8 mouse cellular contexts compared by ENCODE assay signal in the genomic region with DNA sequence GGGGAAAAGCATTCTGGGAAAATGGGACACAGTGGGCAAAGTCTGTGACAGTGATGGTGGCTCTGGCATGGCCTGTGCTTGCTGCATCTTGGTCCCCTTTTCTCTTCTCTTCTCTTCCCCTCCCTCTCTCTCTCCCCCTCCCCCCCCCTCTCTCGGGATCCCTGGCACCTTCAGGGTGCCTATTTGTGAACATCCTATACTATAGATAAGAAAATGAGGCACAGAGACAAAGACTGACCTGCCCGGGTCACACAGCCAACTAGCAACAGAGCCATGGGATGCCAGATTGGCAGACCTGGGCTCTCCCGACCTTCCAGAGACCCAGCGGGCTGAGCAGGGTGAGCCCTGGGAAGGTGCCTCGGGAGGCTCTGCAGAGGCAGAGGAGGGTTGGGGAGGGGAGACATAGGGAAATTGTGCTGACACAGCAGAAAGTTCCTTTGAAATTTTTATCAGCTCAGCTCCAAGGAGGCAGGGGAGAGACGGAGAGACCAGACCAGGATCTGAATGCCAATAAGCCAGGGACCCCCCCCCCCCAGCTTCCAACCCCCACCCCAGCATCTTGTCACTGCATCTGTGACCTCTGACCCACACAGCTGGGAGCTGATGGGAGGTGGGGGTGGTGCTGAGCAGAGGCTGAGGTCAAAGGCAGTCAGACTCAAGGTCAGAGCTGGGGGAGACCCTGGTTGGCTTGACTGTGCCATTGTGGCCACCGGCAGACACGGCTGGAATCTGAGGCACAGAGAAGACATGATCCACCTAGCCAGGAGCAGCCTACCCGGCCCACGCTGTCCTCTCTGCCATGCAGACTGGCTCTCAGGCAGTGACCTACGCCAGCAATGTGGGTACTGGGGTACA. TPM values are rescaled to one million over a fixed set of nuclear protein-coding genes. Genes with fewer than 3 reads are reported as not detected.
DNase-seq lines count a peak whose midpoint lies in the region; ATAC-seq and TF ChIP-seq lines count a peak whose summit lies in the region.

No protein-coding gene starts in this region.

- H3K4me2 ChIP-seq in heart, embryonic 16.5 days (ENCODE audit: low read depth, low read length): no peak overlapping the region
- H3K4me2 ChIP-seq in stomach, embryonic 16.5 days (ENCODE audit: low read depth, low read length): no peak overlapping the region

- H3K27me3 ChIP-seq in testis, adult 2 months (ENCODE audit: control insufficient read depth, insufficient read depth, low read length): no peaks in the 10 kb centered on the region
- no peaks in the 10 kb centered on the region for H3K27me3 ChIP-seq in heart, embryonic 16.5 days (ENCODE audit: control insufficient read depth, insufficient read depth, low read length)
- H3K27me3 ChIP-seq in stomach, embryonic 16.5 days (ENCODE audit: control insufficient read depth, insufficient read depth, low read length): no peaks in the 10 kb centered on the region

- peak overlapping the region; percentile 78 for H3K4me3 ChIP-seq in testis, adult 2 months (ENCODE audit: control insufficient read depth, low read depth, low read length)
- H3K4me3 ChIP-seq in heart, embryonic 16.5 days (ENCODE audit: low read length): no peak overlapping the region
- no peak overlapping the region for H3K4me3 ChIP-seq in stomach, embryonic 16.5 days (replicated peaks; ENCODE audit: low read length)

- H3K36me3 ChIP-seq in testis, adult 2 months (ENCODE audit: control insufficient read depth, insufficient read depth, low read length): no peaks in the 10 kb centered on the region
- H3K36me3 ChIP-seq in heart, embryonic 16.5 days (ENCODE audit: control insufficient read depth, insufficient read depth): peaks cover 7% of the 10 kb centered on the region
- no peaks in the 10 kb centered on the region; the same call in 1 of the 2 replicates for H3K36me3 ChIP-seq in stomach, embryonic 16.5 days (ENCODE audit: control insufficient read depth, insufficient read depth, low read length)

- 47% methylated on average over 11 of the region's 11 CpGs for WGBS in heart, embryonic 16.5 days
- WGBS in stomach, embryonic 16.5 days: 59% methylated on average over 11 of the region's 11 CpGs

- H3K4me1 ChIP-seq in testis, adult 2 months (ENCODE audit: control insufficient read depth, insufficient read depth, low read length): peaks cover 33% of the 10 kb centered on the region
- H3K4me1 ChIP-seq in heart, embryonic 16.5 days (ENCODE audit: control insufficient read depth, insufficient read depth, low read length): peaks cover 57% of the 10 kb centered on the region
- peaks cover 51% of the 10 kb centered on the region for H3K4me1 ChIP-seq in stomach, embryonic 16.5 days (ENCODE audit: control insufficient read depth, insufficient read depth, low read length)

- no peak for TF ChIP-seq CTCF in testis, adult 2 months (IDR thresholded peaks at IDR 0.05; ENCODE audit: control insufficient read depth, insufficient read depth, insufficient replicate concordance, low read depth, low read length)

- TF ChIP-seq POLR2A in testis, adult 2 months (IDR thresholded peaks at IDR 0.05; ENCODE audit: control insufficient read depth, low read depth, low read length): no peak

- DNase-seq in heart, adult 11 months: peak; percentile 93
- no peak for DNase-seq in heart, adult 9 months (ENCODE audit: low spot score in 2 of 2)
- no peak for DNase-seq in testis, postnatal 14 days (ENCODE audit: low spot score)
- no peak for DNase-seq in left cerebral cortex, adult 8-10 months (ENCODE audit: low spot score in 2 of 2)
- DNase-seq in c-Kit-positive CD71-positive TER-119-positive erythroid progenitor cells, embryonic 14.5 days (ENCODE audit: low spot score): no peak

- peak overlapping the region; percentile 17; the same call in 1 of the 2 replicates for H3K9ac ChIP-seq in heart, embryonic 16.5 days (ENCODE audit: low read length)
- peak overlapping the region; percentile 16; the same call in 1 of the 2 replicates for H3K9ac ChIP-seq in stomach, embryonic 16.5 days (ENCODE audit: low read length)

- ATAC-seq in heart, embryonic 16.5 days (replicated peaks; ENCODE audit: extremely low read depth, insufficient read depth, low FRiP score): no peak
- ATAC-seq in stomach, embryonic 16.5 days (ENCODE audit: insufficient read depth, low FRiP score): no peak

- H3K9me3 ChIP-seq in heart, embryonic 16.5 days (replicated peaks; ENCODE audit: control insufficient read depth, low read length): no peaks in the 10 kb centered on the region
- no peaks in the 10 kb centered on the region for H3K9me3 ChIP-seq in stomach, embryonic 16.5 days (replicated peaks; ENCODE audit: control insufficient read depth, low read length)

- H3K27ac ChIP-seq in testis, adult 2 months (ENCODE audit: control insufficient read depth, insufficient read depth, low read depth, low read length): peak overlapping the region; percentile 12; the same call in 1 of the 2 replicates
- H3K27ac ChIP-seq in heart, embryonic 16.5 days (ENCODE audit: low read length): no peak overlapping the region
- H3K27ac ChIP-seq in stomach, embryonic 16.5 days (ENCODE audit: low read length): no peak overlapping the region

RNA-seq across cellular contexts. Expression of gene Smim24, which starts 25.6 kb away (rescaled TPM):
- polyA plus RNA-seq in testis, adult 2 months (2012; rRNA removed): 3,568 and 3,612 TPM in 2 replicates
- 5.0 and 9.2 TPM in 2 replicates for polyA plus RNA-seq in heart, embryonic 16.5 days (2015; fragmentation: Nextera tagmentation; extraction: Ambion mirVana)
- 61.8 and 65.3 TPM in 2 replicates for polyA plus RNA-seq in stomach, embryonic 16.5 days (2015; fragmentation: Nextera tagmentation; extraction: Ambion mirVana)
- 1 to 10 TPM in 2 of 4 experiments, under 1 TPM in 2; 0.50 to 1.6 (median 0.84) TPM for total RNA-seq in left cerebral cortex, adult 8-10 months (2022)

RNA-seq across cellular contexts. Expression of gene Gm48552, which starts 29.6 kb away (rescaled TPM):
- polyA plus RNA-seq in testis, adult 2 months (2012; rRNA removed): 0.65 TPM in 1 of 2 replicates, not detected in the other
- polyA plus RNA-seq in heart, embryonic 16.5 days (2015; fragmentation: Nextera tagmentation; extraction: Ambion mirVana): 0.55 and 0.83 TPM in 2 replicates
- 1.3 and 1.5 TPM in 2 replicates for polyA plus RNA-seq in stomach, embryonic 16.5 days (2015; fragmentation: Nextera tagmentation; extraction: Ambion mirVana)
- 1 to 10 TPM; 2.5 to 3.3 (median 2.6) TPM for total RNA-seq in left cerebral cortex, adult 8-10 months (2022)

RNA-seq across cellular contexts. Expression of gene Gm48551, which starts 34.2 kb away (rescaled TPM):
- 1.2 and 1.6 TPM in 2 replicates for polyA plus RNA-seq in testis, adult 2 months (2012; rRNA removed)
- 2.1 and 2.6 TPM in 2 replicates for polyA plus RNA-seq in heart, embryonic 16.5 days (2015; fragmentation: Nextera tagmentation; extraction: Ambion mirVana)
- 3.0 and 3.8 TPM in 2 replicates for polyA plus RNA-seq in stomach, embryonic 16.5 days (2015; fragmentation: Nextera tagmentation; extraction: Ambion mirVana)
- total RNA-seq in left cerebral cortex, adult 8-10 months (2022): 1 to 10 TPM; 2.0 to 5.2 (median 4.0) TPM

RNA-seq across cellular contexts. Expression of gene Dohh, which starts 34.2 kb away (rescaled TPM):
- polyA plus RNA-seq in testis, adult 2 months (2012; rRNA removed): 38.5 and 46.3 TPM in 2 replicates
- 83.4 and 86.2 TPM in 2 replicates for polyA plus RNA-seq in heart, embryonic 16.5 days (2015; fragmentation: Nextera tagmentation; extraction: Ambion mirVana)
- 77.4 and 79.6 TPM in 2 replicates for polyA plus RNA-seq in stomach, embryonic 16.5 days (2015; fragmentation: Nextera tagmentation; extraction: Ambion mirVana)
- total RNA-seq in left cerebral cortex, adult 8-10 months (2022): 10 to 100 TPM; 81.4 to 89.7 (median 85.5) TPM

RNA-seq across cellular contexts. Expression of gene Nfic, which starts 37.0 kb away (rescaled TPM):
- polyA plus RNA-seq in testis, adult 2 months (2012; rRNA removed): 9.8 and 9.9 TPM in 2 replicates
- polyA plus RNA-seq in heart, embryonic 16.5 days (2015; fragmentation: Nextera tagmentation; extraction: Ambion mirVana): 54.7 and 61.1 TPM in 2 replicates
- polyA plus RNA-seq in stomach, embryonic 16.5 days (2015; fragmentation: Nextera tagmentation; extraction: Ambion mirVana): 74.8 and 82.5 TPM in 2 replicates
- total RNA-seq in left cerebral cortex, adult 8-10 months (2022): 10 to 100 TPM; 83.3 to 98.1 (median 85.4) TPM

Comparison
In these comparisons a context has a peak if more than half of its experiments do, and no peak if none do; other contexts are left out.
1. RNA of gene Smim24, which starts 25.6 kb away (polyA plus RNA-seq): 3,568 to 3,612 TPM in testis, adult 2 months; 61.8 to 65.3 TPM in stomach, embryonic 16.5 days and 5.0 to 9.2 TPM in heart, embryonic 16.5 days; every median in the first group is over 10 times any median in the second.